Mouse (Mus musculus) small intestine, adult 2 months (tissue): Measurements from ENCODE around the gene Gm14819. TPM values are rescaled to one million over a fixed set of nuclear protein-coding genes. Genes with fewer than 3 reads are reported as not detected.
"Not testable (repeated sequence)": the region's sequence is repeated elsewhere in the genome, so short reads cannot be mapped to it uniquely, and the experiment has no call there.

Experiments
- H3K27ac ChIP-seq: fragments of 200-500 bp; 2 replicates; pipeline ENCODE4 v1.5.1; 2012; ENCODE audit warnings: low read depth, low read length, control low read depth, inconsistent platforms; ENCODE audit not compliant: insufficient read depth
- H3K27me3 ChIP-seq: fragments of 200-500 bp; 2 replicates; pipeline ENCODE4 v1.6.1; 2012; ENCODE audit warnings: mild to moderate bottlenecking, moderate library complexity, low read length, inconsistent platforms; ENCODE audit not compliant: control insufficient read depth, insufficient read depth
- H3K36me3 ChIP-seq: fragments of 200-500 bp; 2 replicates; pipeline ENCODE4 v1.6.1; 2012; ENCODE audit warnings: mild to moderate bottlenecking, low read length, control low read depth, inconsistent platforms; ENCODE audit not compliant: control insufficient read depth, insufficient read depth
- H3K4me1 ChIP-seq: fragments of 200-500 bp; 2 replicates; pipeline ENCODE4 v1.6.1; 2012; ENCODE audit warnings: low read length, inconsistent platforms, mixed read lengths; ENCODE audit not compliant: control insufficient read depth, insufficient read depth, insufficient read length
- H3K4me3 ChIP-seq: fragments of 200-500 bp; 2 replicates; pipeline ENCODE4 v1.5.1; 2012; ENCODE audit warnings: low read depth, mild to moderate bottlenecking, control low read depth, inconsistent platforms, low read length, moderate library complexity
- WGBS: fragments of 180-500 bp; shearing (Covaris S2); methylation state at CpG from one replicate; pipeline ENCODE4 v1.1.7; 2018; 5-methylcytosine and 5-hydroxymethylcytosine counted together
- polyA plus RNA-seq: library from polyadenylated mRNA; depleted of rRNA; stranded (reverse); fragments of >200 nt; gene quantifications from 2 replicates; pipeline ENCODE4 v1.2.3, GENCODE M21; 2012; rRNA removed

The Gm14819 gene
- not detected in 2 replicates for polyA plus RNA-seq

- no CpG with 5 or more reads among the region's 6 CpGs for WGBS
- H3K4me3 ChIP-seq, H3K36me3 ChIP-seq, H3K4me1 ChIP-seq, H3K27me3 ChIP-seq, H3K27ac ChIP-seq: not testable (repeated sequence)
These were observed at the start of gene Gm14819 for GRCm38 (mm10) chrX:35403883-35404282. Gene Gm14819, plus strand, starts transcription at chrX:35404183.
